Mouse (Mus musculus): ENCODE measurements around the gene Rgs6.

Rgs6 gene

GRCm38 (mm10) chr12:82987661-82988060, 399.6 kb downstream of the Rgs6 start:
- DNase-seq: no peak

DNA sequence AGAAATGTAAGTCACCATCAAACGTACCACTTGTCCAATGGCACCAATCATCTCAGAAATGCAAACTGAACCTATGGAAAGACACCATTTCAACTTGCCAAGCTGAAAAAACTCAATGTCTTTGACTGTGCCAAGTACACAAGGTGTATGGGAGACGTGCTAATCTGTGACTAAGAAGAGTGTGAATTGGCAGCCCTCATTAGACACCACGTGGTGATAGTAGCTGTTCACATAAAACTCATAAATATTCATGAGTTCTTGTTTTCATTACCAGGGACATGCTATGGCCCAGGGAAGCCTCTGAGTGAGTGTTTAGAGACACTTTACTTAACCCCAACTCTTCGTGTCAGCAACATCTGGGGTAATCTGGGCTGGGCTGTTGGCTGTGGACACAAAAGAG, 405.8 kb downstream of the Rgs6 start:
- no peak for DNase-seq

DNA sequence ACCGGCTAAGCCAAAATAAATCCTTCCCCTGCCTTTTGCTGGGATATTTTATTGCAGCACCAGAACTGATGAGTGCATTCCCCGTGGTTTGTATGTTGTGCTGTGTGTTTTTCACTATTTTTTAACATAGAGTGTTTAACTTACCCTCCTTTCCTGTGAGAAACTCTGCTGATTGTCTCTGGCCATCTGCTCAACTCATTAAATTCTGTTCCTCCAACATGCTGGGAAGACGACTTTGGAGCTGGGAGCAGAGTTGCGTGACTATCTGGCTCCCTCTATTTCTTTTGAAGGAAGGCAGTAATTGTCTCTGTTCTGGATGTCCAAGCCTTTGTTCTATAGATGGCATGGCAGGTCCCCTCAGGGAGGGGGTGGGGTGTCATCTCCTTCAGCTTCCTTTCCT, 408.7 kb downstream of the Rgs6 start:
- DNase-seq: no peak

GRCm38 (mm10) chr12:82998682-82999332, 410.7 kb downstream of the Rgs6 start:
- DNase-seq: no peak

DNA sequence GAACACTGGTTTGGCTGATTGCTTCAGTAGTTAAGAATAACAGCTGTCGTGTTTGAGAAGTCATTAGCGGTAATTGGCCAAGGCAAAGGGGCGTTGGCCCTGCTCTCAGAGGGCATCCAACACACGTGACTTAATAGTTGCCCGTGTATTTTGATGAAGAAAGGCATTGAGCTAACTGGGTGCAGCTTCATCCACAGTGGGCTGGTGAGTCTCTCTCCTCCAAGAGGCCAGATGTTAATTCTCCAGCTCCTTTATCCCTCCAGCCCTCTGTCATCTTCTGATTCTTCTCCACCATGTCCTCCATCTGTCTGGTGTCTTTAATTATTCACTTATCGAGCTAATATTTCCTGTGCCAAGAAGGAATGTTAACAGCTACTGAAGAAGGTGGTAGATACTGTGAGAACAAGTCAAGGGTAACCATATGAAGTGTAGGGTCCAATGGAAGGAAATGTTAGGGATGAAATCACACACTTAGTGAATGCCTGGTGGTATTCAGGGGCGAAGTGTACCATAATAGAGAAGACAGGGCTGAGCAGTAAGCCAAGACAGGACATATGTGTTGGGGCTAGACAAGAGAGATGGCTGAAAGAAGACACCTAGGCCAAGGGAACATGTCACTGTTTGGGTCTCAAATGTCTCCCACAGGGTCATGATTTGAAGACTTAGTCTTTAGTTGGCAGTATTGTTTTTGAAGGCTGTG, 411.4 kb downstream of the Rgs6 start:
- DNase-seq: no peak

DNA sequence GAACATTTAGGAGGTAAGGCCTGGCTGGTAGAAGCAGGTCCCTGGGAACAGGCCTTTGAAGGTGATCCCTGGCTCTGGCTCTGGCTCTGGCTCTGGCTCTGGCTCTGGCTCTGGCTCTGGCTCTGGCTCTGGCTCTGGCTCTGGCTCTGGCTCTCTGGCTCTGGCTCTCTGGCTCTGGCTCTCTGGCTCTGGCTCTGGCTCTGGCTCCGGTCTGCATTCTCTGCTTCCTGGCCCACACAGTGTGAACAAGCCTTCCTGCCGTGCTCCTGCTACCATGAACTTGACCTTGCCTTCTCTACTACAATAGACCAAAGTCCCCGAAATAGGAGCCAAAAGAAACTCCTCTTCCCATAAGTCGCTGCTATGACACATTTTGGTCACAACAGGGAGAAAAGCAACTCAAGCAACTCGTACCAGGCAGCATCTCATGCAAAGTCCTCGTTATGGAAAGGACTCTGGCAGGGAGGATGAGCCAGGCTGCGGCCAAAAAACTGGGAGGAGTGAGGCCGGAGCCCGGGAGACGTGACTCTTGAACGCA, 412.0 kb downstream of the Rgs6 start:
- DNase-seq: no peak

DNA sequence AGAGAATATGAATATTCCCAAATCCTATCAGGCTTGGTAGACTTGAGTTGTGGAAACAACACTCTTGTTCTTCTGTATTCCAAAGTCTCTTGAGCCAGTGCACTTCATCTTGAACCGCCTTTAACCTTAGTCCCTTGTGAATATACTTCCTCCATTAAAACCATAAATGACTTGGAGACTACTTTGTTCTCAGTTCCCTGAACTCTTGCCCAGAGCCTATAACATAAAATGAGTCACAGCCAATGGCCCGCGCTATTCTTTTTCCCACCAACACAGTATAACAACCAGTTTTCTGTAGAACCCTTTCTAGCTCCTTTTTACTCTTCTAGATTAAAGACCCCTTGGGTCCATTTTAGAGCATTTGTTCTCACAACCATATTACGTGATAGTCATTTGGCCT, 412.9 kb downstream of the Rgs6 start:
- no peak for DNase-seq

GRCm38 (mm10) chr12:83004014-83004682, 416.1 kb downstream of the Rgs6 start:
- no peak for DNase-seq

DNA sequence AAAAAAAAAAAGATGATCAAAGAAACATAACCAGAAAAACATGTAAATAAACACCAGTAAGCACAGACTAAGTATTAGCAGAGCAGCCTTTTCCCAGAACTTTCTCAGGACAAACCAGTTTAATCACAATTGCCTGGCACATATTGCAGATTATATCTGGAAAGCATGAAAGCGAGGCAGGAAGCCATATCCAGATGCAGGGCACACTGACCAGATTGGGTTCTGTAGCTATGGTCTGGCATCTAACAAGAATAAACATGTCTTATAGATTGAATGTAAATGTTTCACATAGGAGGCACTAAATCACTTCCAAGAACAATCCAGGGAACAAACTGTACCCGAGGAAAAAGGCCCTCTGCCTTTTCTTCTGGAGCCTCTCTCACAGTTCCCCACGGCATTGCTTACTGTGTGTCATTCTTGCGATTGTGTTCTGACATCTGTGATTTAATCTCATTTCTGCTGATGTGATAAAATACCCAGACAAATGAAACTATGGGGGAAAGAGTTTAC, 423.0 kb downstream of the Rgs6 start:
- DNase-seq: no peak

GRCm38 (mm10) chr12:83013918-83014691, 426.0 kb downstream of the Rgs6 start:
- DNase-seq: no peak

- DNase-seq: no peak
Observed at GRCm38 (mm10) chr12:83014848-83015247, 426.8 kb downstream of the Rgs6 start.

- DNase-seq: no peak
Observed at GRCm38 (mm10) chr12:83015366-83015765, 427.3 kb downstream of the Rgs6 start.

DNA sequence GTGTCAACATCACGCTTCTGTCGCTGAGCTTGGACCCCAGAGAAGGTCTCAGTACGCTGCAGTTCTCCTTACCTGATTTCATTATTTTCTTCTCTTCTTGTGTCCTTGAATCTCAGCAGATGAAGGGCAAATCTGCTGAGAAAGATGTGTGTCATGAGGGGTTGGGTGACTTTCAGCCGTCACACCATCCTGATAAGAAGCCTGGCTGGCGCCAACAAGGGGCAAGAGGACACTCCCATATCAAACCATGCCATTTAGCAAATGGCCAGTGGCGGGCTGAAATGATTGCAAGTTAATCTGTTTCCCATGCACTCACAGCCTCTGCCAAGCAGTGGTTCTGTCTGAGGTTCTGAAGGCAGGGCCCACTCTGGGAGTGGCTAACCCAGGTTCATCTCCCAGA, 428.4 kb downstream of the Rgs6 start:
- no peak for DNase-seq

DNA sequence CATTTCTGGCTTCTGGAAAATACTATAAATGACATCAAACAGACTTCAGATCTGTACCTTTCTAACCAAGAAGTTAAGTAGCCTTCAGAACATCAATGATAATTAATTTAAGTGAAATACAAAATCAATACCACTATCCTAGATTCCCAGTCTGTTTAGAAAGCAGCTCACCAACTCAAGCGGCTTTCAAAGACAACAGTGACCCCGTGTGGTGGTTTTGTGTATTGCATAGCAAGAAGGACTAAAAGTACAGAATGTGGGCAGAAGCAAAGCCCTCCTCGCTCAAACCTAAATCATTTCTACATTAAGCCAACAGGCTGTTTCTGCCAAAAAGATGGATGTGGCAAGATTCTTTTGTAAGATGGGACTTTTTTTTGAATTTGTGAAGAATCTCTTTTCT, 429.9 kb downstream of the Rgs6 start:
- peak; percentile 74 for DNase-seq

DNA sequence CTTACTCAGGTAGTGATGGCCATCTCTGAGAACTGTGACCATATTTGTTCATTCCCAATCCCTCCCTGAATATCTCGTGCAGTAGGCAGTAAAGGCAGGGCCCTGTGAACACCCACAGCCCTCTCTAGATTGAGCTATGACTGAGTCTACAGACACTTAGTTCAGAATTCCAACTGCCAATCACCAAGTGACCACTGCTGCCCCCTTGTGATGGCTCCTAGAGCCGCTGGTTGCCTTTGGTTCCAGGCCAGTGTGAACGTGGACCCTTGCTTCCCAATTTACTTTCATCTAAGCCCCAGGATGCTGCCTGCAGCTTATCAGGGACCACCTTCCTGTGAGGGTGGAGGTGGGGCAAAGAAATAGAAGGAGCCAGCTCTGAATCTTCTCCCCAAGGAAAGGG, 438.9 kb downstream of the Rgs6 start:
- DNase-seq: no peak

- no peak for DNase-seq
Observed at GRCm38 (mm10) chr12:83033171-83033835, 445.2 kb downstream of the Rgs6 start.

DNA sequence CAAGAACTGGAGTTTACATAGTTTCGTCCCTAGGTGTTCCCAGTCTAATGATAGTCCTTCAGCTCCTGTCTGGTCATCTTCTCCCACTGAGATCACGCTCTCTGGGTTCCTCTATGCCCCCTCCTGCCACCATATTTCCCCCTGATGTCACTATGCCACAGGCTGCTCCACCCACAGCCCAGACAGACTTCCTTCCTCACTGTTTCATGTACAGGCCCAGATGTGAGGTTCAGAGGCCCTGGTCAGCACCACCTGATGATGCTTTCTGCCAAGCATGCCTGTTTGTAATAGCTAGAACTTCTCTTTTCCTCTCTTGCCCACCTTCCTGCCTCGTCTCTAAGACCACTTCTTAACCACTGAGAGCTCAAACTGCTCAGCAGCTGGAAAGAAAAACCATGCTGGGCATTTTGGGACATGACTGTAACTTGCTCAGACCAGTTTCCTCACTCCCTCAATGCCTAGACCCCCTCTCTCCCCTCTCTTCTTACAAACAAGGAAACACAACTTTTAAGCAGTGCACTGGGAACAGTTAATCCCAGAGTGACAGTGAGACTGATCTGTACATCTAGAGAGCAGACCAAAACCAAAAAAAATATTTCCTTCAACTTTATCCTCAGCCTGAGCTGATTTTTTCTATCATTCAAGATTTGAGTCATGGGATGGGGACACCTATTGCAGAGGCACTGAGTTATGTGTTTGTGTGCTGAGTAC, 446.9 kb downstream of the Rgs6 start:
- DNase-seq: no peak

- no peak for DNase-seq
Observed at GRCm38 (mm10) chr12:83037798-83038560, 449.9 kb downstream of the Rgs6 start.

GRCm38 (mm10) chr12:83038779-83039178, 450.7 kb downstream of the Rgs6 start:
- no peak for DNase-seq

DNA sequence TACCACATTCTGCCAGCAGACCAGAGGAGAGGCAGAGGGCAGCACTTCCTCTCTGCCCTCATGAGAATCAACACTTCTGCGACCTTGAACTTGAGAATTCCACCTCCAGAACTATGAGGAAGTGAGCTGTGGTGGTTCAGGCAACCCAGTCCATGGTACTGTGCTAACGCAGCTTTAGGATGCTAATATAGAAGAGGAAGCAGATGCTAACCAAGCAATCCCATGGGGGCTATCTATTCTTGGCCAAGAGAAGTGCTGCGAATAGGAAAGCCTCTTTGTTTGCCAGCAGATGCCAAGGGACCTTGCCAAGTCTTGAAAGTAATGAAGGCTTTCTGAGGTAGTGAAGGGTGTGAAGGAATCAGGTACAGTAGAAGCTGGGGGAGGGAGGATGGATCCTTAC, 451.8 kb downstream of the Rgs6 start:
- no peak for DNase-seq

All from thymus, postnatal 25 days (tissue).